Mouse (Mus musculus) olfactory bulb, adult 2 months (tissue): ENCODE measurements around the gene Actr6.

Source experiments
- CTCF ChIP-seq: fragments of 200-500 bp; IDR thresholded peaks from 2 replicates; pipeline ENCODE4 v1.5.1; 2012; ENCODE audit warnings: low read depth, mild to moderate bottlenecking, low read length, moderate library complexity; ENCODE audit not compliant: insufficient read depth
- POLR2A ChIP-seq: fragments of 200-500 bp; IDR thresholded peaks from 2 replicates; pipeline ENCODE4 v1.6.1; 2012; ENCODE audit warnings: mild to moderate bottlenecking, low read depth, low read length, moderate library complexity; ENCODE audit not compliant: insufficient read depth

DNA sequence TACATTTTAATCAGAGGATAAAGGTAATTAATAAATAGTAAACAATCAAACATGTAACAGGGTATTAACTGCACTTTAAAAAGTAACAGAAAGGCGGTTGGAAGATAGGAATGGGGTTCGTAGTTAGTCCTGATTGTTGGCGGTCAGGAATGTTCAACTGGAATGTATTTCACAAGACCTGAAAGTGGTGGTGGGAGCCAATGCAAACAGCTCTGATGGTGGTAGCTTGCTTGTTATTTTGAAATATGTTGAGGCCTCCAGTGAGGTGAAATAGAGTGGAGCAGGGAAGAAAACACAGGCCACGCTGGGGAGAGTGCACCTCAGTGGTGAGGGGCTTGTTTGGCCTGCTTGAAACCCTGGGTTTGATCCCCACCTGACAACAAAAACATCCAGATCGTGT, 19.0 kb upstream of the Actr6 start:
- no peak for TF ChIP-seq CTCF
- no peak for TF ChIP-seq POLR2A
